Mouse (Mus musculus): ENCODE results near the gene Nsmce4a. TPM values are rescaled to one million over a fixed set of nuclear protein-coding genes. Genes with fewer than 3 reads are reported as not detected.

The Nsmce4a gene
- polyA plus RNA-seq (2015; fragmentation: Nextera tagmentation; extraction: Ambion mirVana): 161 and 171 TPM in 2 replicates

GRCm38 (mm10) chr7:130572821-130573220 lies at the start of gene Nsmce4a:
Nsmce4a (minus strand) TSS chr7:130573118.
- Histone ChIP-seq H3K9me3 (no peaks in the 10 kb centered on the region), H3K9ac (no peak within 1 kb of the TSS), H3K27ac (no peak within 1 kb of the TSS), H3K4me1 (peaks cover 27% of the 10 kb centered on the region), H3K4me2 (no peak within 1 kb of the TSS), H3K4me3 (no peak within 1 kb of the TSS), H3K27me3 (no peaks in the 10 kb centered on the region), H3K36me3 (no peaks in the 10 kb centered on the region)
- ATAC-seq (ENCODE audit: insufficient number of reproducible peaks, insufficient read depth, low FRiP score, low TSS enrichment, low read depth): no peak
- WGBS: 68% methylated on average over 11 of the region's 11 CpGs

DNA sequence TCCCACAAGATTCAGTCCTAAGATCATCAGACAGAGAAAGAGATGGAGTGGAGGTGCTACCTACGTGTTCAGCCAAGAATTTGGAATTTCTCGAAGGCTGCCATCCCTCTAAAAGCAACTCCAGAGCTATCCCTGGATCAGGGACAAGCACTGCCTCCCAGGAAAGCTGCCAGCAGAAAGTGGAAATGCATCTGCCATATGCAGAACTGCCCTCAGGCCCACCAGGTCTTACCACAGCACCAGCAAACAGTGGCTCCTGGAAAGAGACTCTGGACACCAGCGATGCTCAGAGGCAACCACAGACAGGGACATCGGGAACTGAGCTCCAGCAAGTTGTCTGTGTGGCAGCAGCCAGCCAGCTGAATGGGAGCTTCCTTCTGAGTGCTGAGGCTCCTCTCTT lies 49.4 kb upstream of the Nsmce4a start:
- Histone ChIP-seq H3K9me3 (no peaks in the 10 kb centered on the region), H3K4me2 (no peak overlapping the region), H3K27ac (no peak overlapping the region), H3K4me1 (peaks cover 15% of the 10 kb centered on the region), H3K27me3 (0 out of 2 replicates have a peak, but pooled peaks cover 7% of the 10 kb centered on the region), H3K4me3 (no peak overlapping the region), H3K9ac (no peak overlapping the region), H3K36me3 (no peaks in the 10 kb centered on the region)
- no peak for ATAC-seq (ENCODE audit: insufficient number of reproducible peaks, insufficient read depth, low FRiP score, low TSS enrichment, low read depth)
- WGBS: 85% methylated on average over 4 of the region's 4 CpGs

DNA sequence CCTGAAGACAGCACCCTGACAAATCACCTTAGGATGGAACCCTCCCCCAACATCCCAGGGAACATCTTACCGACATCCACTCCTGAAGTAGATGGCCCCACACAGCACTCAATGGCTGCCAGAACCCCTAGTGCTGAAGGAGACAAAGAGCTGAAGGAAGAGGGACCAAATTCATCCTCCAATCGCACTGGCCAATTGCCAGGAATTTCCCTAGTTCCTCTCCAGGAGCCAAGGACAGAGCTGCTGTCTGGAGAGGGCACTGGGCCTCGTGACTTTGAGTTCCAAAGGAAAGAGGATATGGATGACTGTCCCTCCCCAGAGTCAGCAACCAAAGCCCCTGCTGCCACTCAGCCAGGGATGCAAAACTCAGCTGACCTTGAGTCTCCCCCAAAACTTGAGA lies 49.0 kb upstream of the Nsmce4a start:
- H3K36me3 ChIP-seq: no peaks in the 10 kb centered on the region
- 60% methylated on average over 3 of the region's 3 CpGs for WGBS
- H3K27me3 ChIP-seq: 0 out of 2 replicates have a peak, but pooled peaks cover 7% of the 10 kb centered on the region
- H3K9ac ChIP-seq: no peak overlapping the region
- no peak overlapping the region for H3K27ac ChIP-seq
- H3K9me3 ChIP-seq: no peaks in the 10 kb centered on the region
- no peak overlapping the region for H3K4me3 ChIP-seq
- no peak overlapping the region for H3K4me2 ChIP-seq
- ATAC-seq (ENCODE audit: insufficient number of reproducible peaks, insufficient read depth, low FRiP score, low TSS enrichment, low read depth): no peak
- H3K4me1 ChIP-seq: peaks cover 11% of the 10 kb centered on the region

GRCm38 (mm10) chr7:130621068-130621467 lies 48.1 kb upstream of the Nsmce4a start:
- H3K9ac ChIP-seq: no peak overlapping the region
- ATAC-seq (ENCODE audit: insufficient number of reproducible peaks, insufficient read depth, low FRiP score, low TSS enrichment, low read depth): no peak
- H3K36me3 ChIP-seq: no peaks in the 10 kb centered on the region
- WGBS: 93% methylated on average over 2 of the region's 2 CpGs
- H3K9me3 ChIP-seq: no peaks in the 10 kb centered on the region
- no peak overlapping the region for H3K4me3 ChIP-seq
- 0 out of 2 replicates have a peak, but pooled peaks cover 7% of the 10 kb centered on the region for H3K27me3 ChIP-seq
- no peak overlapping the region for H3K4me2 ChIP-seq
- H3K4me1 ChIP-seq: peaks cover 6% of the 10 kb centered on the region; the same call in 1 of the 2 replicates
- no peak overlapping the region for H3K27ac ChIP-seq

DNA sequence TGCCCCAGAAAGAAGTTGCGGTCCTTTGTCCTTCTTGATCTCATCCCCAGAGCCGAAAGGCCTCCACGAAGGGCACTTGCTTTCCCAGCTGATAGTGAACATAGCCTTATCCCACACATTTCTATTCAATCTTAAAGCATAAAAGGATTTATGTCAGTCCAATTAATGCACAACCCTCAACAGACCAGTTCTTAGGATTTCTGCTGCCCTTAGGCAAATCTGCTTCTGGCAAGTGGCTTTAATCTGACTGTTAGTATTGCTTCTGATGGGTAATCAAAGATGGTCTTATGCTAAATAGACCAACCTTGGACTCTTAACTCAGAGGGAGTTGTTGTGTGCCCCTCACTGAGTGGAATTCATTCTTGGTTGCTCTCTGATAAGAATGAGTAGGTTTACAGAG lies 44.7 kb upstream of the Nsmce4a start:
- 80% methylated on average over 3 of the region's 3 CpGs for WGBS
- 0 out of 2 replicates have a peak, but pooled peaks cover 2% of the 10 kb centered on the region for H3K4me1 ChIP-seq
- ATAC-seq (ENCODE audit: insufficient number of reproducible peaks, insufficient read depth, low FRiP score, low TSS enrichment, low read depth): no peak
- no peaks in the 10 kb centered on the region for H3K27me3 ChIP-seq
- no peak overlapping the region for H3K27ac ChIP-seq
- no peak overlapping the region for H3K9ac ChIP-seq
- no peak overlapping the region for H3K4me3 ChIP-seq
- H3K9me3 ChIP-seq: no peaks in the 10 kb centered on the region
- H3K36me3 ChIP-seq: no peaks in the 10 kb centered on the region
- H3K4me2 ChIP-seq: no peak overlapping the region

DNA sequence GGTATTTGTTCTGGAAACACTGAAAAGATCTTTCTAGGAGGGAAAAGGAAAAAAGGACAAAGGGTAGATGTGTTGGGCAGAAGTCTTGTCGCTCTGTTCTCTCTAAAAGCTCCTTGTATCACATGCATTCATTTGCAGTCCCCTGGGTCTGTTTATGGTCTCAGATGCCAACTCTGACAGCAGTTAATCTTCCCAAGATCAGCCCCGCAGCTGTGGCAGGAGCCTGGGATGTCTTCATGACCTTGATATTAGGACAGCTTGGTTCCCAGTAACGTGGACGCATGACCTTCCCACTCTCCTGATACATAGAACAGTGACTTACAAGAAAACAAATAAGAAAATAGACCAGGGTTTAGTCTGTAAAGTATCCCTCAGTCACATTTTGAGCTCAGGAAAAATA lies 41.1 kb upstream of the Nsmce4a start:
- 67% methylated on average over 4 of the region's 4 CpGs for WGBS
- no peak for ATAC-seq (ENCODE audit: insufficient number of reproducible peaks, insufficient read depth, low FRiP score, low TSS enrichment, low read depth)

GRCm38 (mm10) chr7:130606958-130607357 lies 34.0 kb upstream of the Nsmce4a start:
- Histone ChIP-seq H3K9me3 (no peaks in the 10 kb centered on the region), H3K27ac (no peak overlapping the region), H3K4me1 (no peaks in the 10 kb centered on the region), H3K4me2 (no peak overlapping the region), H3K4me3 (no peak overlapping the region), H3K9ac (no peak overlapping the region), H3K27me3 (no peaks in the 10 kb centered on the region), H3K36me3 (no peaks in the 10 kb centered on the region)
- 77% methylated on average over 4 of the region's 4 CpGs for WGBS
- ATAC-seq (ENCODE audit: insufficient number of reproducible peaks, insufficient read depth, low FRiP score, low TSS enrichment, low read depth): no peak

More for the DNA sequence above, 41.1 kb upstream of the Nsmce4a start:
- H3K27me3 ChIP-seq: no peaks in the 10 kb centered on the region
- no peak overlapping the region for H3K4me3 ChIP-seq
- H3K9me3 ChIP-seq: no peaks in the 10 kb centered on the region
- no peaks in the 10 kb centered on the region for H3K4me1 ChIP-seq
- no peak overlapping the region for H3K9ac ChIP-seq
- no peak overlapping the region for H3K27ac ChIP-seq
- H3K36me3 ChIP-seq: no peaks in the 10 kb centered on the region
- no peak overlapping the region for H3K4me2 ChIP-seq

DNA sequence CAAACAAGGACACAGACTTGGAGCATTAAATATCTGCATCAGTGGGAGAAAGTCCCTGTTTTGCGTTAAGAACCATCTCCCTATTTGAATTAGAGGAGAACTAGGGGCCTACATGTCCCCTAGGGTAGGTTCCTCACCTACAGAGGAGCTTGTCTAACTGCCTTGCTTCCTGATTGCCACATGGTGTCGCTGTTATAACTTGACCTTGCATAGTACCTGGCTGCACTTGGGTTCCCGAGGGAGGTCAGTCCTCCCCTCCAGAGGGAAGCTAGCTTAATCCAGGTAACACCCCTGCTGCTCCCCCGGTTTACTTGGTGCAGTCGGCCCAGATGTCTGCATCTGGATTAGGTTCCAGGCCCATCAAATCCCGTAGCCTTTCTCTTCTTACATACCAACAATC lies 32.2 kb upstream of the Nsmce4a start:
- Histone ChIP-seq H3K9ac (no peak overlapping the region), H3K27ac (no peak overlapping the region), H3K36me3 (no peaks in the 10 kb centered on the region), H3K9me3 (no peaks in the 10 kb centered on the region), H3K4me1 (no peaks in the 10 kb centered on the region), H3K4me2 (no peak overlapping the region), H3K4me3 (no peak overlapping the region), H3K27me3 (no peaks in the 10 kb centered on the region)
- 19% methylated on average over 6 of the region's 6 CpGs for WGBS
- ATAC-seq (ENCODE audit: insufficient number of reproducible peaks, insufficient read depth, low FRiP score, low TSS enrichment, low read depth): no peak

DNA sequence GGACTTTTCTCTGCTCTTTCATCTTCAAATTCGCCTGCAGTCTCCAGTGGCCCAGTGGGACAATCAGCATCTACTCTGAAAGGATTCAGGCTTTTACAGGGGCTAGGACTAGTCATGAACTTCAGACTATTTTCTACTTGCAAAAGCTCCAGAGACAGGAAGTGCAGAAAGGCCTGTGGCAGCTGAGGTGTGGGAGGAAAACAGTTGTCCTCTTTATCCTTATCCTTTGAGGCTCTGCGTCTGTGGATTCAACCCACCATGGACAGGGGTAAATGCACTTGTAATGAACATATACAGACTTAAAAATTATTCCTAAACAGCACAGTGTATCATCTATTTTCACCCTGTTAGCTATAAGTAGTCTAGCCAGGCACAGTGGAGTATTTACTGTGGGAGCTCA lies 31.5 kb upstream of the Nsmce4a start:
- 62% methylated on average over 2 of the region's 2 CpGs for WGBS
- Histone ChIP-seq H3K9me3 (no peaks in the 10 kb centered on the region), H3K36me3 (no peaks in the 10 kb centered on the region), H3K9ac (no peak overlapping the region), H3K4me2 (no peak overlapping the region), H3K4me3 (no peak overlapping the region), H3K4me1 (no peaks in the 10 kb centered on the region), H3K27ac (no peak overlapping the region), H3K27me3 (no peaks in the 10 kb centered on the region)
- no peak for ATAC-seq (ENCODE audit: insufficient number of reproducible peaks, insufficient read depth, low FRiP score, low TSS enrichment, low read depth)

- Histone ChIP-seq H3K9me3 (no peaks in the 10 kb centered on the region), H3K9ac (no peak overlapping the region), H3K27ac (no peak overlapping the region), H3K36me3 (no peaks in the 10 kb centered on the region), H3K4me2 (no peak overlapping the region), H3K4me3 (no peak overlapping the region), H3K27me3 (no peaks in the 10 kb centered on the region), H3K4me1 (no peaks in the 10 kb centered on the region)
- ATAC-seq (ENCODE audit: insufficient number of reproducible peaks, insufficient read depth, low FRiP score, low TSS enrichment, low read depth): no peak
- 81% methylated on average over 5 of the region's 5 CpGs for WGBS
Measured at GRCm38 (mm10) chr7:130603556-130603955, 30.6 kb upstream of the Nsmce4a start.

DNA sequence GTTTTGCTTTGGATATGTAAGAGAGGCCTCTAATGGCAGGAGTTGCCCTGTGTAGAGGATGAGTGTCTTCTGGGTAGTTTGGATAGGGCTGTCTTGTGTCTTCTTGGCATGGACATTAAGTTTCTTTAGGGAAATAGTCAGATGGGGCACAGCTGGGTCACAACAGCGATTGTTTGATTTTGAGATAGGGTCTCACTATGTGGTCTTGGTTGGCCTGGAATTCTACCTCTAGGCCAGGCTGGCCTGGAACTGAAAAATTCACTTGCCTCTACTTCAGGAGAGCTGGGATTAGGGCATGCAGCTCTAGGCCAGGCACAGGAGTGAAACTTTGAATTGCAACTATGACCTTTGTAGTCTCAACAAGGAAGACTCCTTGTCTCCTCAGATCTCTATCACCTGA lies 29.9 kb upstream of the Nsmce4a start:
- no peaks in the 10 kb centered on the region for H3K4me1 ChIP-seq
- no peaks in the 10 kb centered on the region for H3K36me3 ChIP-seq
- no peak for ATAC-seq (ENCODE audit: insufficient number of reproducible peaks, insufficient read depth, low FRiP score, low TSS enrichment, low read depth)
- H3K9ac ChIP-seq: no peak overlapping the region
- no peaks in the 10 kb centered on the region for H3K9me3 ChIP-seq
- H3K4me3 ChIP-seq: no peak overlapping the region
- no peak overlapping the region for H3K27ac ChIP-seq
- no peaks in the 10 kb centered on the region for H3K27me3 ChIP-seq
- 85% methylated on average over 1 of the region's 1 CpGs for WGBS
- no peak overlapping the region for H3K4me2 ChIP-seq

GRCm38 (mm10) chr7:130600546-130600945 lies 27.6 kb upstream of the Nsmce4a start:
- Histone ChIP-seq H3K4me3 (no peak overlapping the region), H3K9ac (no peak overlapping the region), H3K4me2 (no peak overlapping the region), H3K36me3 (no peaks in the 10 kb centered on the region), H3K27me3 (no peaks in the 10 kb centered on the region), H3K27ac (no peak overlapping the region), H3K9me3 (no peaks in the 10 kb centered on the region), H3K4me1 (0 out of 2 replicates have a peak, but pooled peaks cover 6% of the 10 kb centered on the region)
- WGBS: 69% methylated on average over 2 of the region's 2 CpGs
- no peak for ATAC-seq (ENCODE audit: insufficient number of reproducible peaks, insufficient read depth, low FRiP score, low TSS enrichment, low read depth)

DNA sequence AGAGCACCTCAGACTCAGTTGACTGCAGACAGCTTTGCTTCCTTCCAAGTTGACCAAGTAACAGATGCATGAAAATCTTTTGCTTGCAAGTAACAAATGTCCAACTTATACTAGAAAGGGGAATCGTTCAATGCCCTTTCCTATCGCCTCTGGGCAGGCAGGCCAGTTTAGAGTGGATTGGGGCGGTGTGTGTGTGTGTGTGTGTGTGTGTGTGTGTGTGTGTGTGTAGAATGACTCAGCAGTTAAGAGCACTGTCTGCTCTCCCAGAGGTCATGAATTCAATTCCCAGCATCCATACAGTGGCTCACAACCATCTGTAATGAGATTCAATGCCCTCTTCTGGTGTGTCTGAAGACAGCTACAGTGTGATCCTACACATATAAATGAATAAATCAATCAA lies 27.2 kb upstream of the Nsmce4a start:
- Histone ChIP-seq H3K9ac (no peak overlapping the region), H3K27me3 (no peaks in the 10 kb centered on the region), H3K4me3 (no peak overlapping the region), H3K27ac (no peak overlapping the region), H3K4me2 (no peak overlapping the region), H3K9me3 (no peaks in the 10 kb centered on the region), H3K4me1 (0 out of 2 replicates have a peak, but pooled peaks cover 6% of the 10 kb centered on the region), H3K36me3 (no peaks in the 10 kb centered on the region)
- no peak for ATAC-seq (ENCODE audit: insufficient number of reproducible peaks, insufficient read depth, low FRiP score, low TSS enrichment, low read depth)
- 84% methylated on average over 3 of the region's 3 CpGs for WGBS
